Mouse (Mus musculus) heart, embryonic 13.5 days (tissue): ENCODE results near the gene Tlr2. TPM values are rescaled to one million over a fixed set of nuclear protein-coding genes. Genes with fewer than 3 reads are reported as not detected.

Experiments used
- ATAC-seq: fragments of 200-750 bp; cut with Nextera tagmentation; 2 replicates; pipeline ENCODE4 v1.8.0; 2017; ENCODE audit warnings: moderate TSS enrichment; ENCODE audit not compliant: insufficient number of reproducible peaks, low FRiP score, low TSS enrichment; ENCODE audit errors: extremely low read depth
- H3K27ac ChIP-seq: fragments of 300-500 bp; sonication (generic); replicated peaks from 2 replicates; pipeline ENCODE4 v1.5.1; 2015; ENCODE audit warnings: moderate library complexity, mild to moderate bottlenecking, inconsistent platforms
- H3K27me3 ChIP-seq: fragments of 300-500 bp; sonication (generic); replicated peaks from 2 replicates; pipeline ENCODE4 v1.6.1; 2015; ENCODE audit warnings: mild to moderate bottlenecking, inconsistent platforms
- H3K36me3 ChIP-seq: fragments of 300-500 bp; sonication (generic); 2 replicates; pipeline ENCODE4 v1.6.1; 2015; ENCODE audit warnings: mild to moderate bottlenecking, inconsistent platforms
- H3K4me1 ChIP-seq: fragments of 300-500 bp; sonication (generic); 2 replicates; pipeline ENCODE4 v1.6.1; 2015; ENCODE audit warnings: inconsistent platforms
- H3K4me2 ChIP-seq: fragments of 300-500 bp; sonication (generic); 2 replicates; pipeline ENCODE4 v1.6.1; 2015; ENCODE audit warnings: inconsistent platforms, mild to moderate bottlenecking, moderate library complexity
- H3K4me3 ChIP-seq: fragments of 300-500 bp; sonication (generic); 2 replicates; pipeline ENCODE4 v1.5.1; 2015; ENCODE audit warnings: moderate library complexity, mild to moderate bottlenecking, inconsistent platforms
- H3K9ac ChIP-seq: fragments of 300-500 bp; sonication (generic); 2 replicates; pipeline ENCODE4 v1.6.1; 2015; ENCODE audit warnings: inconsistent platforms, mild to moderate bottlenecking, moderate library complexity
- H3K9me3 ChIP-seq: fragments of 300-500 bp; sonication (generic); 2 replicates; pipeline ENCODE4 v1.6.1; 2016; ENCODE audit warnings: inconsistent platforms
- WGBS: fragments of 180-500 bp; shearing (Covaris S2); methylation state at CpG from one replicate; pipeline ENCODE4 v1.1.7; 2015; ENCODE audit warnings: mixed read lengths; 5-methylcytosine and 5-hydroxymethylcytosine counted together
- polyA plus RNA-seq: library from polyadenylated mRNA; unstranded; fragments of >200 nt; fragmentation: Nextera tagmentation; extraction: Ambion mirVana; gene quantifications from 2 replicates; pipeline ENCODE4 v1.2.1, GENCODE M21; 2015

Gene Tlr2
- polyA plus RNA-seq, 1 experiment from 2014 or later, result 3.4 TPM

DNA sequence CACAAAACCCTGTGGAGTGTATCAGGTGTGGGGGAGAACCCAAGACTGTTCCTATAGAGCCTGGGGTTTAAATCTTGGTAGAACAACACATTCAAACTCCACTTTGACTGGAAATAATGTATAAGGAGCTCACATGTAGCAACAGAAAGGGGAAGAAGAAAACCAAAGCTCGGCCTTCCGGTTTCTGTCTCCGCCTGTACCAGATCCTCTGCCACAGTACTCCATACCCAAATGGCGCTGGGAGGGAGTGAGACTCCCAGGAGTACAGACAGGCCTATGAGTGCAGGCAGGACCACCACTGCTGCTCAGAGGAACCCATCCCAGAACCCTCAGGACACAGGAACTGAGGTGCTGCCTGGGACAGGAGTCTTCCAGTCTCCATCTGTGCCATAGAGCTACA, 17.8 kb downstream of the Tlr2 start:
- H3K36me3 ChIP-seq, result no peaks in the 10 kb centered on the region
- H3K9ac ChIP-seq, result no peak overlapping the region
- H3K27ac ChIP-seq, result no peak overlapping the region
- WGBS, result 82% methylated on average over 4 of the region's 4 CpGs
- no peak overlapping the region for H3K4me3 ChIP-seq
- ATAC-seq, result no peak
- H3K4me2 ChIP-seq, result no peak overlapping the region
- no peaks in the 10 kb centered on the region for H3K9me3 ChIP-seq
- H3K4me1 ChIP-seq, result peaks cover 5% of the 10 kb centered on the region; the same call in 1 of the 2 replicates
- H3K27me3 ChIP-seq, result no peaks in the 10 kb centered on the region

DNA sequence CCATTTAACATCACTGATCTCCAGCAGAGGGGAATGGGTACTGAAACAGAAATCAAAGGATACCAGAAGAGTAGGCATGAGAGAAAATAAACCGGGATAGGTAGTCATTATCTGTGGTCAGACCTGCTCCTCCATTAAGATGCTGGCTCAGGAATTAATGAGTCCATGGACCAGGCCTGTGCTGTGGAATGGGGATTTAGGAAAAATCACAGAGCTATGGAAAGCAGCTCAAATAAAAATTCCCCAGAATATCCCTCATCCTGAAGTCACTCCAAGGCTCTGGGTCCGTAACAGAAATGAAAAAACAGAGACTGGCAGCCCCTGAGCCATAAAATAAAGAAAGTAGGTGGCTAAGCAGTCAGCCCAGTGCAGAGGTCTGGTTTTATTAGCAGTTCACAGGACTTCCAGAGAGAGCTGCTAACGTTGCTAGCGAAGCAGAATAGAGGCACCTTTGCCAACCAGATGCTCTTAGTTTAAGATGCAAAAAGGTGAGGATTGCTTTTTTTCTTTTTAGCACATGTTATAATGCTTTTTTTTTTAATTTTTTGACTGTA, 25.1 kb downstream of the Tlr2 start:
- Histone ChIP-seq H3K27me3 (no peaks in the 10 kb centered on the region), H3K4me1 (no peaks in the 10 kb centered on the region), H3K4me2 (no peak overlapping the region), H3K9me3 (no peaks in the 10 kb centered on the region), H3K27ac (no peak overlapping the region), H3K36me3 (no peaks in the 10 kb centered on the region), H3K9ac (no peak overlapping the region), H3K4me3 (no peak overlapping the region)
- no peak for ATAC-seq
- whole genome bisulfite sequencing, result 80% methylated on average over 4 of the region's 4 CpGs

DNA sequence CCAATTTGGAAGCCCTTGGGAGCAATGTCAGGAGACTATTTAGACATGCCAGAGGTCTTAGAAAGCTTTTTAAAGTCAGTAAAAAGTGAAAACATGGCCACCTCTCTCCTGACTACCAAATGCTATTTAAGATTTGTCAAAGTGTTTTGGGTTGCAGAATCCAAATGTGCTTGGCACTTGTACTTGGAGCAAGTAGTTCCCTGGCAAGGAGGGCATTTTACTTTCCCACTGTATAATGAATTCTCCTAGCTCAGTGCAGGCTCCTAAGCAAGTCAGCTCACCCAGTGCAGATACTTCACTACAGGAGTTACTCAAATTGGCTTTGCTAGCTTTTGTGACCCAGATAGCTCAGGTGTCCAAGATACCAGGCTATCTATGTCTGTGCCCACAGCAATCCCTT, 28.7 kb downstream of the Tlr2 start:
- H3K27me3 ChIP-seq, result no peaks in the 10 kb centered on the region
- no peak for ATAC-seq
- H3K4me2 ChIP-seq, result no peak overlapping the region
- no peak overlapping the region for H3K27ac ChIP-seq
- H3K36me3 ChIP-seq, result no peaks in the 10 kb centered on the region
- no peak overlapping the region for H3K9ac ChIP-seq
- no peaks in the 10 kb centered on the region for H3K9me3 ChIP-seq
- no peaks in the 10 kb centered on the region for H3K4me1 ChIP-seq
- no peak overlapping the region for H3K4me3 ChIP-seq

DNA sequence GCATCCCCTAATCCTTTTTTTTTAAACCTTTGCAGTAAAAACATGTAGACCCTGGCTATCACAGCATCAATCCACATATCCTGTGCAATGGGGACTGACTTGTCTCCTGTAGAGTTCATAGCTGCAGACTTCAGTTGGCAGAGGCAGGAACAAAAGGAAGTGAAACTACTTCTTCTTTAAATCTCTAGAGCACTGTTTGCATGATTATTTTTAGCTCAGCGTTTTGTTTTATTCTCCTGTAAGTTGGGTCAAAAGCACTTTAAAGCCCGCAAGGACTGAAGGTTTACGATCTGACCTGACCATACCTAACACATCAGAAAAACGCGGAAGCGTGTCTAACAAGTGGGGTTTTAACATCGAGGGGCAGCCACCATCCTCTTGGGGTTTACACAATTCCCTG, 29.6 kb downstream of the Tlr2 start:
- H3K4me2 ChIP-seq, result no peak overlapping the region
- no peak for ATAC-seq
- no peak overlapping the region for H3K4me3 ChIP-seq
- H3K27ac ChIP-seq, result no peak overlapping the region
- H3K27me3 ChIP-seq, result no peaks in the 10 kb centered on the region
- no peaks in the 10 kb centered on the region for H3K9me3 ChIP-seq
- H3K9ac ChIP-seq, result no peak overlapping the region
- WGBS, result 70% methylated on average over 7 of the region's 7 CpGs
- no peaks in the 10 kb centered on the region for H3K4me1 ChIP-seq
- H3K36me3 ChIP-seq, result no peaks in the 10 kb centered on the region

DNA sequence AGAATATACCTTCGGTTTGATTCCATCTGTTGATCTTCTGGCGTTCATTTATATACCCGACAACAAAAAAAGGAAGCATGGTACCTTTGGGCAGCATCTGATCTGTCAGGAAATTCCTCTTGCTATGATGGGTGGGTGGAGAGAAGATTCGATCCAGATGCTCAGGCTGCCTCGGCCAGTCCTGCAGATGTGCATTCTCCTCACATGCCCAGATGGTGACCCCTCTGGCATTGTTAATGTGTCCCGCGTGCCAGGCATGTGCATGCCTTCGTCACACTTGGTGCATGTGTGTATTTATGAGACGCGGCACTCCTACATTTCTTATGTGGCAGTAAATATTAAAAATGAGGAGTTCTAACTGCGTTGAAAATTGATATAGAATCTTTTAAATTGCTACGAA, 33.1 kb downstream of the Tlr2 start:
- no peak overlapping the region for H3K4me3 ChIP-seq
- H3K4me1 ChIP-seq, result no peaks in the 10 kb centered on the region
- H3K36me3 ChIP-seq, result no peaks in the 10 kb centered on the region
- H3K27me3 ChIP-seq, result no peaks in the 10 kb centered on the region
- ATAC-seq, result no peak
- no peaks in the 10 kb centered on the region for H3K9me3 ChIP-seq
- no peak overlapping the region for H3K4me2 ChIP-seq
- WGBS, result 80% methylated on average over 12 of the region's 12 CpGs
- H3K9ac ChIP-seq, result no peak overlapping the region
- H3K27ac ChIP-seq, result no peak overlapping the region

DNA sequence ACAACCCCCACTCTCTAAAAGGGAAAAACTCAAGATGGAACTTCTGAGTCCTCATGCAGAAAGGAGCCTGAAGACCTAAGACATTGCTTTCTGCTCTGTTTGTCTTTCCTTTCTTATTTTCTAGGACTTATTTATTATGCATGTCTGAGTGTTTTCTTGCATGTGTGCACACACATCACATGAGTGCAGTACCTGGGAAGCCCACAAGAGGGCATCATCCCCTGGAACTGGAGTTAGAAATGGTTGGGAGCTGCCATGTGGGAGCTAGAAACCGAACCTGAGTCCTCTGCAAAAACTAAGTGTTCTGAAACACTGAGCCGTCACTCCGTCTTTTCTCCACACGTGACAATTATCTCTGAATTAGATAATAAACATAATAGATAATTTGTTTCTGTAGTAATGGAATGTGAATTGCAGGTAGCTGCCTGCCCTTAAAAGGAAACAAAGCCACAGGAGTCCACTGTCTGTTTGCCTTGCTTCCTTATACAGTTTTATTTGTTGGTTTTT, 39.9 kb downstream of the Tlr2 start:
- no peak overlapping the region for H3K4me3 ChIP-seq
- no peak for ATAC-seq
- no peak overlapping the region for H3K4me2 ChIP-seq
- H3K27ac ChIP-seq, result no peak overlapping the region
- H3K9me3 ChIP-seq, result no peaks in the 10 kb centered on the region
- WGBS, result 86% methylated on average over 4 of the region's 4 CpGs
- H3K4me1 ChIP-seq, result no peaks in the 10 kb centered on the region
- no peaks in the 10 kb centered on the region; the same call in 1 of the 2 replicates for H3K27me3 ChIP-seq
- no peak overlapping the region for H3K9ac ChIP-seq
- no peaks in the 10 kb centered on the region for H3K36me3 ChIP-seq

DNA sequence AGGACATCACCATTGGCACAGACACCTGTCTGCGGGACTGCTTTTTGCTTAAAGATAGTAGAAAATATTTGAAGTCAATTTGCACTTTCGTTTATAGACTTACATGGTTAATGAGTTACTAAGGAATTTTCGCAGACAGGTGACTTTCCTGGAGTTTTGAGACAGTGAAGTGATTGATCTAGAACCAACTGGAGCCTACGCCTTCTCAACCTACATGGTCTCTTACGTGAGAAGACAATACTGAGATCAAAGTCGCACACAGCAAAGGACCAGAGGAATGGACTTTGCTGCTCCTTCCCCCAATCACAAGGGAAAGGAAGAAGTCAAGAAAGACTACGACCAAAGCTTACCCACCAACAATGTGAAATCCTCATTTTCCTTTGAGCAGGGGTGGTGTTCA, 42.1 kb downstream of the Tlr2 start:
- H3K36me3 ChIP-seq, result no peaks in the 10 kb centered on the region
- no peak overlapping the region for H3K4me2 ChIP-seq
- H3K27me3 ChIP-seq, result no peaks in the 10 kb centered on the region; the same call in 1 of the 2 replicates
- H3K4me1 ChIP-seq, result no peaks in the 10 kb centered on the region
- no peak overlapping the region for H3K27ac ChIP-seq
- no peak for ATAC-seq
- 78% methylated on average over 7 of the region's 7 CpGs for WGBS
- H3K9ac ChIP-seq, result no peak overlapping the region
- H3K4me3 ChIP-seq, result no peak overlapping the region
- H3K9me3 ChIP-seq, result no peaks in the 10 kb centered on the region

DNA sequence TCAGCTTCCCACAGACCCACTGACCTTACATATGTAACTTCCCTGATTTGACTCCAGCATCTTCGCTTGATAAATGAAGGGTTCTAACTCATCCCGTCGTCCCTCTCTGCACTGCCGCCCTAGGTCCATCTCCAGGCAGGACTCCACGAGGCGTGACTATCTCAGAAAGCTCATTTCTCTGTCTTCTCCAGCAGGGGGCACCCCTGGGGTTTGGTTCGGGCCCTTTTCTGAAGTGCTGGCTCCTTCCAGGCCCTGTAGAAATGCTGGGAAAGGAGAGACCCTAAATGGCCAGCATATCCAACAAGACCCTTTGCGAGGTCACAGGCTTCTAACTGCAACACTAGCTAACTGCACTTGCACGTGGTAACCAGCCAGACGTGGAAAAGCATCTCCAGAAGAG, 43.7 kb downstream of the Tlr2 start:
- Histone ChIP-seq H3K9ac (no peak overlapping the region), H3K4me2 (peak overlapping the region; percentile 35), H3K27me3 (no peaks in the 10 kb centered on the region; the same call in 1 of the 2 replicates), H3K4me3 (no peak overlapping the region), H3K36me3 (no peaks in the 10 kb centered on the region), H3K4me1 (no peaks in the 10 kb centered on the region), H3K27ac (no peak overlapping the region), H3K9me3 (no peaks in the 10 kb centered on the region)
- no peak for ATAC-seq
- WGBS, result 7% methylated on average over 10 of the region's 10 CpGs

DNA sequence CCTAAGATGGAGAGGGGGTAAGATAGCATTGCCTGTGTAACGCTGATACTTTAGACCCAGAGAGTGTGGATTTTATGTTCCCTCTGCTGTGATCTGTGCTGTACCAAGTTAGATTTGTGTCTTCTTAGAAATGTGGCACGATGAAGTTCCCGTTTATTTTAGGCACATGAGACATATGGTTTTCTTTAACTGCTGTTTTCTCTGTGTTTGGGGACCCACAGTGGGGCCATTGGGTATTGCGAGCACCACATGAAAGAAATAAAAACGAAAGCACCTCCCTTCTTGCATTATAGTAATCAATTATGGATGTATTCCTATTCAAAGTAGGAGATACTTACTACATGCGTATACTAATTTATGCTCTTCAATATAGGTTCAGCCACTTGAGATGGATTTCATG, 44.5 kb downstream of the Tlr2 start:
- no peak overlapping the region for H3K4me2 ChIP-seq
- H3K9ac ChIP-seq, result no peak overlapping the region
- H3K27me3 ChIP-seq, result no peaks in the 10 kb centered on the region; the same call in 1 of the 2 replicates
- H3K36me3 ChIP-seq, result no peaks in the 10 kb centered on the region
- H3K4me3 ChIP-seq, result no peak overlapping the region
- no peak for ATAC-seq
- WGBS, result 74% methylated on average over 6 of the region's 6 CpGs
- H3K4me1 ChIP-seq, result no peaks in the 10 kb centered on the region
- no peaks in the 10 kb centered on the region for H3K9me3 ChIP-seq
- H3K27ac ChIP-seq, result no peak overlapping the region

DNA sequence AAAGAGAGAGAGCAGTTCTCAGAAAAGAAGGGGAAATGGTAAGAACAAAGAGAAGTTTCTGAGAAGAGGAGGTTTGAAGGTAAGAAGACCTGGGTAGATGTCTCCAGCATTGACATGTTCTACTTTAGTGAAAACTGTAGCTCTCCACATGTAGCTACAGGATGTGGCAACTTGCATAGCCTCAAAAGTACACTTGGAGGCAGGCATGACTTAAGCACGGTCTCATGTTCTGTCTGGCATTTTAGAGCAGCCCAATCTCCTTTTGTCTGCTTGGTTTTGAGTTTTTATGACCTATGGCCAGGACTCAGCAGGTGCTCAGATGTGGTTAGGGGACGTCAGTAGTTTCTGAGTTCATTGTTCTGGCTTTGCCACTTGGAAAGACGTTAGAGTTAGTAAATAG, 50.1 kb downstream of the Tlr2 start:
- H3K4me1 ChIP-seq, result no peaks in the 10 kb centered on the region; the same call in 1 of the 2 replicates
- no peak overlapping the region for H3K27ac ChIP-seq
- H3K27me3 ChIP-seq, result peaks cover 16% of the 10 kb centered on the region
- ATAC-seq, result no peak
- no peak overlapping the region for H3K9ac ChIP-seq
- H3K4me3 ChIP-seq, result no peak overlapping the region
- no peak overlapping the region for H3K4me2 ChIP-seq
- H3K36me3 ChIP-seq, result no peaks in the 10 kb centered on the region
- no peaks in the 10 kb centered on the region for H3K9me3 ChIP-seq
- WGBS, result 71% methylated on average over 3 of the region's 3 CpGs

DNA sequence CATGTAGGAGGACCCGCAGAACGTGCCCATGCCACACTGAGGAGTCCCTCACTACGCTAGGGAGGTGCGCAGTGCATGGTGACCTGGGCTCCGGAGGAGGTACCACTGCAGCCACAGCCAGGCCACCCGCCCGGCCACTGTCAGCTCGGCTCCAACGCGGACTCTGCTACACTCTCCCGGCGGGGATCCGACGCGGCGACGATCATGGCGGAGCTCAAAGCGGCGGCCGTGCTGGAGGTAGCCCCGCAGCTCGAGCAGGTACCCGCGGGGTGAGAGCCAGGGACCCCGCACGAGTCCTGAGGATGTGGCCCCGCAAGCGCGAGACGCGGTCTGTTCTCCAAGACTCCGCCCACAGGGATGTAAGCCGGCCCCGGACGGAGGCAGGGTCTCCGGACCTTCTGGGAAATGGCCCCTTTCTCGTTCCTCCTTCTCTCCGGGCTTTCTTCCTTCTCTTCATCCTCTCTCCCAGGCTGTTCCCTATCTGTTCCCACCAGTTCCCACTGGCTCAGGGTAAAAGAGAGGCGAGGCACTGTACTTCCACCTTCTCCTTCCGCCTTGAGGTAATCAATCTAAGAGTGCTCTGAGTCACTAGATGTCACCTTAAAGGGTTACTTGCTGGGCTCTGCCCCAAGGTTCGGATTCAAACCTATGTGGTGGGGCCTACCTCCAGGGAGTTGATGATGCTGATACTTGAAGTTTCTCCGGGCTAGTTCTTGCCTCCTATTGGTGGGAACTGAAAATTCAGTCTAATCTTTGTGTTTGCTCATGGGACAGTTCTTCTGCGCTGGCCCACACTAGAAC, 51.7 kb downstream of the Tlr2 start:
- ATAC-seq, result no peak
- Histone ChIP-seq H3K4me2 (peak overlapping the region; percentile 81), H3K27me3 (peaks cover 16% of the 10 kb centered on the region), H3K4me3 (peak overlapping the region; percentile 66), H3K4me1 (peaks cover 2% of the 10 kb centered on the region), H3K36me3 (no peaks in the 10 kb centered on the region), H3K9me3 (no peaks in the 10 kb centered on the region), H3K27ac (no peak overlapping the region), H3K9ac (peak overlapping the region; percentile 78)
- WGBS, result 2% methylated on average over 44 of the region's 44 CpGs
